Mouse (Mus musculus) ovary, adult 10 weeks (tissue): Measurements from ENCODE around the gene Adss. TPM values are rescaled to one million over a fixed set of nuclear protein-coding genes. Genes with fewer than 3 reads are reported as not detected.

Source experiments
- polyA plus RNA-seq: library from polyadenylated mRNA; stranded (reverse); fragments of 350-450 nt; fragmentation: Illumina TruSeq; extraction: RNeasy Lipid Tissue Mini Kit (QIAGEN cat#74804); gene quantifications from one replicate; pipeline ENCODE4 v1.2.3, GENCODE M21; 2014

Adss gene
- polyA plus RNA-seq: 291 TPM

DNA sequence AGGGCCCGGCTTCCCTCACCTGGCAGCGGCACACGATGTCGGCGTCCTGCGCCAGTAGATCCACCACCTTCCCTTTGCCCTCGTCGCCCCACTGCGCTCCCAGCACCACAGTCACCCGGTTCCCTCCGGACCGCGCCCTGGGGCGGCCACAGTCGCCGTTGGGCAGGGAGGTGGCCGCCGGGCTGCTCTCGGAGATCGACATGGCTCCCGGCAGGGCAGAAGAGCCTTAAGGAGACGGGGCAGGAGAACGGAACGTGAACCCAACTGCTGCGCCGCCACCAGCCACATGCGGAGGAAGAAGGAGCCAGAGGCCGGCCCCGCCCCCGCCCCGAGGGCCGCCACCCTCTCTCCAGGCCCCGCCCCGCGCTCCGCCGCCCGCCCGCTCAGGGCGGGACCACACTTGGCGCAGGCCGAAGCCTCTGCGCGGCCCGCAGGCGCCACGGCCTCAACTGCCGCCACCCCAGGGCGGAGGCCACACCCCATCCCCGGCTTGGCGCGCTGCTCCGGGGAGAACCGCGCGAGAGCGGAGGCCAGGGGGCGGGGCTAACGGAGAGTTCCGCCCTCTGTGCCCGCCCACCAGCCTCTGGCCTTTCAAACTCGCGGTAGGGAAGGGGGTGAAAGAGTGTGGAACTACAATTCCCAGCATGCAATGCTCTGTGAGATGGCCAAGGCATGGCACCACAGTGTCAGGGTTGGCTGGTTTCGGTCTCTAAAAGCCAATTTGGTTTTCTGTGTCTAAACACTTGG, at the start of gene Adss:
Adss (minus strand) TSS at position 319 of the 747 bp plus-strand sequence.

DNA sequence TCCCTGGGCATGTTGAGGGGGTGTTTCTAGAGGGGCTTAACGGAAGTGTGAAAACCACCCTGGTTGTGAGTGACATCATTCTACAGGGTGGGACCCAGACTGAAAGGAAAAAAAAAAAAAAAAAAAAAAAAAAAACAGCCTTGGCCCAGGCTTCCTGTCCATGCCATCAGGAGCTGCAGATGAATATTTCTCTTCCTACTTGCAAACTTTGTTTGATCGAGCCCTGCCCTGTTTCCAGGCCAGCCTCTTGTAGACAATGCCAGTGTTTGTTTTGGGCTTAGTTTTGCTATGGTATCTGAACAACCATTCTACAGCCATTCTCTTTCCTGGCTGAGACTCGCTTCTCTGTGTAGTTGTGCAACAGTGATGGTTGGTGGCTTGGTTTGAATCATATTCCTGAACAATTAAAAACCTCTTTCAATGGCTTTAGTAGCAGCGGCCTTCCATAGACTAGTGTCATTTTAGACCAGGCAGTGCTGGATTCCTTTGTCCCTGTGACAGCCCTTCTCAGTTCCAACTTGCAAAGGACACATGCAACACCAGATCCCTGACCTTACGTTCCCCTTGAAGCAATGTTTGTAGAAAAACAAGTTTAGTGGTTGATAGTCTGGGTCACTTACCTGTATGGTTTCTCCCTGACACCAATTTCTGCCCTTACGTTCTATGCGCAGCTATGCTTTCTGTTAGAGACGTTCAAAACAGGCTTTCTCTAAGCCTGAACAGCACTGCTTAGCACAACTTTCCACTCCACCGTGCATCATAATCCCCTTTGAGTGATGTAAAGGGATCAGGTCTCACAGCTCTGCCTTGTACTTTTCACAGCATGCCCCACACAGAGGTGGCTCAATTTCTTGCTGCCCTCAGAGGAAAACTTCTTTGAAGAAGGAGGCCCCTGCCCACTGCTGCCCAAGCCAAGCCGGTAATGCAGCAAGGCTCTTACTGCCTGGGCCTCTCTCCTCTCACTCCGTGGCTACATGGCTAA, 67.0 kb downstream of the Adss start, which contains the start of gene 1700016C15Rik:
1700016C15Rik (plus strand) TSS at position 772 of the 982 bp plus-strand sequence.

Other genes with a start within 250 kb of the Adss start
- gene 1700016C15Rik, start 66.7 kb downstream of the Adss start, polyA plus RNA-seq: not detected
- gene Catspere2, start 186.9 kb upstream of the Adss start, polyA plus RNA-seq: 2.2 TPM